Mouse (Mus musculus) midbrain, postnatal 0 days (tissue): ENCODE data around the gene Fut11. TPM values are rescaled to one million over a fixed set of nuclear protein-coding genes. Genes with fewer than 3 reads are reported as not detected.
A peak's percentile ranks its signal among the peaks of the same experiment; 100 is the strongest.

Source experiments
- ATAC-seq: fragments of 200-750 bp; cut with Nextera tagmentation; 2 replicates; pipeline ENCODE4 v1.8.0; 2017; ENCODE audit warnings: moderate number of reproducible peaks, mild to moderate bottlenecking, moderate TSS enrichment, moderate library complexity; ENCODE audit not compliant: low FRiP score
- DNase-seq: peaks from one replicate; pipeline ENCODE4 v3.0.0-alpha.2; 2015; ENCODE audit warnings: low spot score
- H3K27ac ChIP-seq: fragments of 300-500 bp; sonication (generic); 2 replicates; pipeline ENCODE4 v1.5.1; 2014; ENCODE audit warnings: low read depth, mild to moderate bottlenecking, low read length, mixed read lengths
- H3K27me3 ChIP-seq: fragments of 300-500 bp; sonication (generic); 2 replicates; pipeline ENCODE4 v1.6.1; 2014; ENCODE audit warnings: low read length, control low read depth, mixed read lengths; ENCODE audit not compliant: insufficient read depth
- H3K36me3 ChIP-seq: fragments of 300-500 bp; sonication (generic); 2 replicates; pipeline ENCODE4 v1.6.1; 2014; ENCODE audit warnings: low read length, control low read depth, mixed read lengths; ENCODE audit not compliant: insufficient read depth
- H3K4me1 ChIP-seq: fragments of 300-500 bp; sonication (generic); 2 replicates; pipeline ENCODE4 v1.6.1; 2014; ENCODE audit warnings: mild to moderate bottlenecking, control low read depth, antibody characterized with exemption, low read length, mixed read lengths; ENCODE audit not compliant: insufficient read depth
- H3K4me2 ChIP-seq: fragments of 300-500 bp; sonication (generic); 2 replicates; pipeline ENCODE4 v1.6.1; 2014; ENCODE audit warnings: low read depth, mild to moderate bottlenecking, low read length, mixed read lengths; ENCODE audit not compliant: poor library complexity, severe bottlenecking
- H3K4me3 ChIP-seq: fragments of 300-500 bp; sonication (generic); 2 replicates; pipeline ENCODE4 v1.5.1; 2014; ENCODE audit warnings: low read depth, mild to moderate bottlenecking, low read length, moderate library complexity
- H3K9ac ChIP-seq: fragments of 300-500 bp; sonication (generic); replicated peaks from 2 replicates; pipeline ENCODE4 v1.6.1; 2014; ENCODE audit warnings: mild to moderate bottlenecking, low read length, moderate library complexity, mixed read lengths; ENCODE audit not compliant: poor library complexity, severe bottlenecking
- H3K9me3 ChIP-seq: fragments of 300-500 bp; sonication (generic); 2 replicates; pipeline ENCODE4 v1.6.1; 2016; ENCODE audit warnings: low read length, control low read depth
- CTCF ChIP-seq: IDR thresholded peaks from 2 replicates; pipeline ENCODE4 v1.5.1; 2016; ENCODE audit warnings: antibody characterized with exemption, mild to moderate bottlenecking
- WGBS: fragments of 180-500 bp; shearing (Covaris S2); extraction: QIAGEN DNeasy Blood & Tissue Kit; methylation state at CpG from one replicate; pipeline ENCODE4 v1.1.7; 2014; 5-methylcytosine and 5-hydroxymethylcytosine counted together
- polyA plus RNA-seq: library from polyadenylated mRNA; unstranded; fragments of >200 nt; fragmentation: Nextera tagmentation; extraction: Ambion mirVana; gene quantifications from 2 replicates; pipeline ENCODE4 v1.2.1, GENCODE M21; 2015
- total RNA-seq: library from RNA; depleted of rRNA; stranded (reverse); fragments of >200 nt; gene quantifications from 2 replicates; pipeline ENCODE4 v1.2.3, GENCODE M21; 2014

Fut11 gene
- total and polyA plus RNA-seq, 2 experiments from 2014 or later = 21.0 to 23.7 TPM

GRCm38 (mm10) chr14:20682498-20682897 is 12.3 kb upstream of the Fut11 start:
- Histone ChIP-seq H3K27ac (no peak overlapping the region), H3K9ac (no peak overlapping the region), H3K4me3 (no peak overlapping the region), H3K27me3 (no peaks in the 10 kb centered on the region), H3K36me3 (peaks cover 87% of the 10 kb centered on the region), H3K4me1 (no peaks in the 10 kb centered on the region), H3K4me2 (no peak overlapping the region), H3K9me3 (no peaks in the 10 kb centered on the region)
- DNase-seq (no peak), ATAC-seq (no peak)
- 79% methylated on average over 3 of the region's 3 CpGs for WGBS
- TF ChIP-seq CTCF = no peak

DNA sequence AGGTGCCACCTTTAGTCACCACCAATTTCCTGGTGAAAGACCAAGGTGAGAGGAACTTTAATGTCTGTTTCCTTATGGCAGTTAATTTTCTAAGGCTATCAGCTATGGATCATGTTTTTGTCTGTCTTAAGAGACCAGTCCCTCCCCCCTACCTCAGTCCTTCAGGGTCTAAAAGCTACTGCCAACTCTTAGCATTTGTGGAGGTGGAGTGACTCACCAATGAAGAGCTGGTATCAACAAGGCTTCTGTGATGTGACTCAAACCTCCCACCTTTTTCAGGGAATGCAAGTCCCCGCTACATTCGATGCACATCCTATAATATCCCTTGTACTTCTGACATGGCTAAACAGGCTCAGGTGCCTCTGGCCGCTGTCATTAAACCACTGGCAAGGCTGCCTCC is 8.2 kb upstream of the Fut11 start:
- no peak for TF ChIP-seq CTCF

GRCm38 (mm10) chr14:20689009-20689408 is 5.8 kb upstream of the Fut11 start:
- H3K4me2 ChIP-seq = no peak overlapping the region
- no peak overlapping the region for H3K9ac ChIP-seq
- no peak overlapping the region for H3K27ac ChIP-seq
- H3K9me3 ChIP-seq = no peaks in the 10 kb centered on the region
- no peaks in the 10 kb centered on the region for H3K4me1 ChIP-seq
- WGBS = 99% methylated on average over 2 of the region's 2 CpGs
- H3K27me3 ChIP-seq = no peaks in the 10 kb centered on the region
- no peak for ATAC-seq
- no peak for DNase-seq
- no peak for TF ChIP-seq CTCF
- H3K4me3 ChIP-seq = no peak overlapping the region
- H3K36me3 ChIP-seq = peaks cover 89% of the 10 kb centered on the region

More for the DNA sequence above, 8.2 kb upstream of the Fut11 start:
- DNase-seq (no peak), ATAC-seq (no peak)
- H3K4me3 ChIP-seq = no peak overlapping the region
- H3K27ac ChIP-seq = no peak overlapping the region
- H3K9ac ChIP-seq = no peak overlapping the region
- H3K9me3 ChIP-seq = no peaks in the 10 kb centered on the region
- H3K36me3 ChIP-seq = peaks cover 93% of the 10 kb centered on the region
- no peaks in the 10 kb centered on the region for H3K27me3 ChIP-seq
- 98% methylated on average over 3 of the region's 3 CpGs for WGBS
- no peak overlapping the region for H3K4me2 ChIP-seq
- no peaks in the 10 kb centered on the region for H3K4me1 ChIP-seq

DNA sequence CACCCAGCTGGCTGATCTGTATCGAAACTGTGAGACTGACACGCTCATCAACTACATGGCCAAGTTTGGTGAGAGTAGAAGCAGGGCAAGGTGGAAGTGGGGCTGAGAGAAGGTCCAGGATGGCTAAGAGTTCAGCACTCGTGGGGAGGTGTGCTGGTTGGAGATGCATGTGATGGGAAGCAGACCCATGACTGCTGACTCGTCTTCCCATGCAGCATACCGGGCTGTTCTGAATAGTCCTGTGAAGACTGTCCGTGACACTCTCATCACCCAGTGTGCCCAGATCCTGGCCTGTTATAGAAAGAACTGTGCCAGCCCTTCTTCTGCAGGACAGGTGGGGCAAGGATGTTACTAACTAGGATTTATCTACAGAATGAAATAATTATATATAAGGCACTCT is 3.0 kb upstream of the Fut11 start:
- 91% methylated on average over 6 of the region's 6 CpGs for WGBS
- H3K9me3 ChIP-seq = no peaks in the 10 kb centered on the region
- no peak overlapping the region for H3K27ac ChIP-seq
- H3K4me2 ChIP-seq = no peak overlapping the region
- no peak for DNase-seq
- no peak for ATAC-seq
- TF ChIP-seq CTCF = no peak
- no peaks in the 10 kb centered on the region for H3K27me3 ChIP-seq
- no peak overlapping the region for H3K4me3 ChIP-seq
- peaks cover 62% of the 10 kb centered on the region for H3K36me3 ChIP-seq
- H3K9ac ChIP-seq = no peak overlapping the region
- H3K4me1 ChIP-seq = peaks cover 7% of the 10 kb centered on the region; the same call in 1 of the 2 replicates

DNA sequence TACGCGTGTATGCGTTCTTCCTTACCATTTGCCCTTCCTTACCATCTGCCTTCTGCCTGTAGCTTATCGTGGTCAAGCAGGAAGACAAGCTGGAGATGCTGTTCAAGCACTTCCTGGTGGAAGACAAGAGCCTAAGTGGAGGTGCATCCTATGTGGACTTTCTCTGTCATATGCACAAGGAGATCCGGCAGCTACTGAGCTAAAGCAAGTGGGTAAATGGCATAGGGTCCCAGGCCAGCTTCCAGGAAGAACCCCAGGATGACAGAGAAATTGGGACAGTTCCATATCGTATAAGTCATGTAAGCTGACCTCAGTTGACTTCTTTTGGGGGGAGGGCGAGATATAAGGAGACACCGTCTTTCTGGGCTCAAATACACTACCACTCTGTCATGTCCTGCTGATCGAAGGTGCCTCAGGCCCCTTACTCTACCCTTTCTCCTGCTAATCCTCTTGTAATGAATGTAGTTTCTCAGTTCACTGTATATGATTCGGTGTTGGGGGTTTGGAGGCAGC is 1.1 kb upstream of the Fut11 start:
- Histone ChIP-seq H3K4me1 (peaks cover 10% of the 10 kb centered on the region; the same call in 1 of the 2 replicates), H3K4me2 (no peak overlapping the region), H3K27me3 (no peaks in the 10 kb centered on the region), H3K27ac (no peak overlapping the region), H3K9ac (no peak overlapping the region), H3K4me3 (no peak overlapping the region), H3K36me3 (peaks cover 45% of the 10 kb centered on the region), H3K9me3 (no peaks in the 10 kb centered on the region)
- no peak for TF ChIP-seq CTCF
- 95% methylated on average over 10 of the region's 10 CpGs for WGBS
- no peak for ATAC-seq
- no peak for DNase-seq

- peaks cover 12% of the 10 kb centered on the region; the same call in 1 of the 2 replicates for H3K4me1 ChIP-seq
- H3K27me3 ChIP-seq = no peaks in the 10 kb centered on the region
- peak overlapping the region; percentile 80 for H3K4me2 ChIP-seq
- peak overlapping the region; percentile 96 for H3K27ac ChIP-seq
- no peak for TF ChIP-seq CTCF
- ATAC-seq = peak; percentile 19; the same call in 1 of the 2 replicates
- peak; percentile 17 for DNase-seq
- H3K9me3 ChIP-seq = no peaks in the 10 kb centered on the region
- peak overlapping the region; percentile 86 for H3K4me3 ChIP-seq
- peak overlapping the region; percentile 89 for H3K9ac ChIP-seq
- WGBS = 45% methylated on average over 13 of the region's 13 CpGs
- H3K36me3 ChIP-seq = peaks cover 39% of the 10 kb centered on the region
These were observed 434 bp upstream of the Fut11 start for GRCm38 (mm10) chr14:20694185-20694883.
